Mouse (Mus musculus): ENCODE measurements around the gene Smg5. TPM values are rescaled to one million over a fixed set of nuclear protein-coding genes. Genes with fewer than 3 reads are reported as not detected.
A peak's percentile ranks its signal among the peaks of the same experiment; 100 is the strongest.
"Not testable (repeated sequence)": the region's sequence is repeated elsewhere in the genome, so short reads cannot be mapped to it uniquely, and the experiment has no call there.

The Smg5 gene
- polyA plus RNA-seq, 1 experiment from 2014 or later, result 54.7 TPM

DNA sequence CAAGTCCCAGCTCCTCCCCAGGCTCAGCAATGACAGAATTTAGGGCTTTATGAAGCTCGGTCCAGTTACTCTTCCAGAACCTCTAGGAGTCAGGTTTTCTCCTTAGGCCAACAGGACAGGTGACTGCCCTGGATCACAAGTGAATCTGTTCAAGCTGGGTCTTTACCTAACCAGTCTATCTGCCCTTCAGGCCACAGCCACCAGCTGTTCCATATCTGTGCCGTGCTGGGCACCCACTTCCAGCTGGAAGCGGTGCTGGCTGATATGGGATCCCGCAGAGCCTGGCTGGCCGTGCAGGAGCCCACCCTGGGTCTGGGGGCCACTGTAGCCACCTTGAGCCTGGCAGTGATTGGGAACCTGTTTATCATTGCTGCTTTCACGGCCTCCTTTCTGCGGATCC, 46.3 kb downstream of the Smg5 start:
- H3K4me1 ChIP-seq (ENCODE audit: insufficient read depth, low read length); ATAC-seq (ENCODE audit: low FRiP score, low TSS enrichment); H3K27me3 ChIP-seq (ENCODE audit: insufficient read depth, low read length); H3K9me3 ChIP-seq (ENCODE audit: low read length); H3K36me3 ChIP-seq (ENCODE audit: insufficient read depth, low read length); H3K9ac ChIP-seq (replicated peaks; ENCODE audit: low read length); H3K27ac ChIP-seq (ENCODE audit: low read length); H3K4me3 ChIP-seq (ENCODE audit: low read length): not testable (repeated sequence)
- H3K4me2 ChIP-seq (replicated peaks; ENCODE audit: low read depth, low read length), result peak overlapping the region; percentile 51
- WGBS, result 31% methylated on average over 2 of the region's 7 CpGs

DNA sequence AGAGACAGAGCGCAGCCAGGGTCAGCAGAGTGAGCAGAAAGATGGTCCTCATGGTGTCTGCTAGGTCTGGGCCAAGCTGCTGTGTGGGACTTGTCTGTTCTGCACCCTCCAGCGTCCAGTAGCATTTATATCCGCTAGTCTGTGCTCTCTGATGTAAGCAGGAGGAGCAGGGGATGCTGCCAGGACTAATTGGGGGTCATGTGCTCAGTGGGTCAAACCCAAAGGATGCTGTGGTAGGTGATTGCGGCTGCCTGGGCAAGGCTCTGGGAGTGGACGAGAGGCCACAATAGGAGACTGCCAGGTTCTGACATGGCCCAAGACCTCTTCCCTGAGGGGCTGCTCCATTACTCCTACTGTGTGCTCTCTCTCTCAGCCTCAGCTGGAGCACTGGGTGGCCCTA, 48.3 kb downstream of the Smg5 start, which contains the start of gene Bglap:
TSS of gene Bglap (minus strand) at position 101 of the 400 bp plus-strand sequence.
- 74% methylated on average over 5 of the region's 5 CpGs for WGBS

DNA sequence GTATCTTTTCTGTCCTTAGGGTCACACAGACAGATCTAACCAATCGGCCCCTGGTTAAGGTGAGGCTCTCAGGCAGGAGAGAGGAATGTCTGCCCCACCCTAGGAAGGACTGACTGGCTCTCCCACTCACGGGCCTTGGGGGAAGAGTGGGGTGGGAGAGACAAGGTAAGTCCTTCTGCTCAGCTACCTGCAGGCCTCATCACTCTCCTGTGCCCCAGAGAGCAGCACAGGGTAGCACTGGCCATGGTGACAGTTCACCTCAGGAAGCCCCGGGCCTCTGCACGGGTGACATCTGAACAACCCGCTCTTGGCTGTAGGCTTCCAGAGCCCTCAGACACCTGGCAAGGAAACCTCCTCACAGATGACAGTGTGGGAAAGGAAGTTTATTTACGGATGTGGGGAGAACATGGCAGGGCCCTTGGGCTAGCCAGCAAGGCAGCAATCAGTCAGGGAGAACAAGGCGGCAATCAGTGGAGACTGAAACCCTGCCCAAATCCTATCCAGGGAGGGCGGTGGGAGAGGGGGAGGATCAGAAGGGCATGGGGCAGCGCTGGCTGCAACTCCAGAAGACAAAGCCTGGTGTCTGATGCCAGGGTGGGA, 57.8 kb downstream of the Smg5 start:
- Histone ChIP-seq H3K4me2 (replicated peaks; ENCODE audit: low read depth, low read length) (no peak overlapping the region), H3K4me3 (ENCODE audit: low read length) (no peak overlapping the region), H3K36me3 (ENCODE audit: insufficient read depth, low read length) (peaks cover 31% of the 10 kb centered on the region), H3K27ac (ENCODE audit: low read length) (no peak overlapping the region), H3K4me1 (ENCODE audit: insufficient read depth, low read length) (no peaks in the 10 kb centered on the region), H3K9me3 (ENCODE audit: low read length) (no peaks in the 10 kb centered on the region), H3K9ac (replicated peaks; ENCODE audit: low read length) (no peak overlapping the region), H3K27me3 (ENCODE audit: insufficient read depth, low read length) (no peaks in the 10 kb centered on the region)
- no peak for ATAC-seq (ENCODE audit: low FRiP score, low TSS enrichment)
- WGBS, result 78% methylated on average over 9 of the region's 9 CpGs

More for the DNA sequence above, 48.3 kb downstream of the Smg5 start, which contains the start of gene Bglap:
- H3K4me3 ChIP-seq (ENCODE audit: low read length), result no peak within 1 kb of the TSS
- H3K4me2 ChIP-seq (replicated peaks; ENCODE audit: low read depth, low read length), result no peak within 1 kb of the TSS
- H3K36me3 ChIP-seq (ENCODE audit: insufficient read depth, low read length), result no peaks in the 10 kb centered on the region
- no peaks in the 10 kb centered on the region for H3K4me1 ChIP-seq (ENCODE audit: insufficient read depth, low read length)
- no peak for ATAC-seq (ENCODE audit: low FRiP score, low TSS enrichment)
- H3K9ac ChIP-seq (replicated peaks; ENCODE audit: low read length), result no peak within 1 kb of the TSS
- no peaks in the 10 kb centered on the region for H3K9me3 ChIP-seq (ENCODE audit: low read length)
- no peaks in the 10 kb centered on the region for H3K27me3 ChIP-seq (ENCODE audit: insufficient read depth, low read length)
- H3K27ac ChIP-seq (ENCODE audit: low read length), result no peak within 1 kb of the TSS

DNA sequence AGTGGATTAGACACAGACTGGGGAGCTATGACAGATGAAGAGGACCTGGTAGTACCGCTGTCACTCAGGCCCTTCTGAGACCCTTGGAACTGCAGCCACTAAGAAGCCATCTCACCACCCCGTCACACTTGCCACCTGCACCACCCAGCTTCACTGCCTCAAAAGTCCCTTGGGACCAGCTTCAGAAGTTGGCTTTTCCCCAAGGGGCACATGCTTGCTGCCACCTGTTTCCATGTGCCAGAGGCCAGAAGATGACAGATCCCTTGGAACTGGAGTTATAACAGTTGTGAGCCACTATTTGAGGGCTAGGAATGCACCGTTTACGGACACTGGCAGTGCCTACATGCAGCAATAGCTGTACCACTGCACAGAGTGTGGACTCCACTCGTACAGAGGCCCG, 59.2 kb downstream of the Smg5 start:
- Histone ChIP-seq H3K4me2 (replicated peaks; ENCODE audit: low read depth, low read length) (no peak overlapping the region), H3K4me3 (ENCODE audit: low read length) (no peak overlapping the region), H3K36me3 (ENCODE audit: insufficient read depth, low read length) (peaks cover 33% of the 10 kb centered on the region), H3K4me1 (ENCODE audit: insufficient read depth, low read length) (no peaks in the 10 kb centered on the region), H3K27ac (ENCODE audit: low read length) (no peak overlapping the region), H3K9ac (replicated peaks; ENCODE audit: low read length) (no peak overlapping the region), H3K9me3 (ENCODE audit: low read length) (no peaks in the 10 kb centered on the region), H3K27me3 (ENCODE audit: insufficient read depth, low read length) (no peaks in the 10 kb centered on the region)
- no peak for ATAC-seq (ENCODE audit: low FRiP score, low TSS enrichment)
- WGBS, result 94% methylated on average over 6 of the region's 6 CpGs

DNA sequence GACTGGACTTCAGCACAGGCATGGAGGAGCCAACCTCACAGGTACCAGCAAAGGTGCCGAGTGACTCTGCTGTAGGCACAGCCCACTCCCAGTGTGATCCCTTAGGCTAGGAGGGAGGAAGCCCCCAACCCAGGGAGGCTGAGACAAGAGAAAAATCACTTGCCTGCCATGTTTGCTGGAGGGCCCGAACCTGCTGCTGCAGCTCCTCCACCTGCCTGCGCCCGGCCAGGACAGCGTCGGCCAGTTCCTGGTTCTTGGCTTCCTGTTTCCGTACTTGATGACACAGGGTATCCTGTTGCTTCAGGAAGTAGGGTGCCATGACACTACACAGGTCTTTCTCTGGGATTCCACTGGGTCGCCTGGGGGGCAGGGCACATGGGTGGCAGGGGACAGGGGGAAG, 59.7 kb downstream of the Smg5 start:
- no peak overlapping the region for H3K4me3 ChIP-seq (ENCODE audit: low read length)
- peaks cover 31% of the 10 kb centered on the region for H3K36me3 ChIP-seq (ENCODE audit: insufficient read depth, low read length)
- no peak overlapping the region for H3K27ac ChIP-seq (ENCODE audit: low read length)
- no peaks in the 10 kb centered on the region for H3K4me1 ChIP-seq (ENCODE audit: insufficient read depth, low read length)
- 84% methylated on average over 8 of the region's 8 CpGs for WGBS
- no peaks in the 10 kb centered on the region for H3K27me3 ChIP-seq (ENCODE audit: insufficient read depth, low read length)
- no peak overlapping the region for H3K4me2 ChIP-seq (replicated peaks; ENCODE audit: low read depth, low read length)
- no peak overlapping the region for H3K9ac ChIP-seq (replicated peaks; ENCODE audit: low read length)
- H3K9me3 ChIP-seq (ENCODE audit: low read length), result no peaks in the 10 kb centered on the region
- ATAC-seq (ENCODE audit: low FRiP score, low TSS enrichment), result no peak

DNA sequence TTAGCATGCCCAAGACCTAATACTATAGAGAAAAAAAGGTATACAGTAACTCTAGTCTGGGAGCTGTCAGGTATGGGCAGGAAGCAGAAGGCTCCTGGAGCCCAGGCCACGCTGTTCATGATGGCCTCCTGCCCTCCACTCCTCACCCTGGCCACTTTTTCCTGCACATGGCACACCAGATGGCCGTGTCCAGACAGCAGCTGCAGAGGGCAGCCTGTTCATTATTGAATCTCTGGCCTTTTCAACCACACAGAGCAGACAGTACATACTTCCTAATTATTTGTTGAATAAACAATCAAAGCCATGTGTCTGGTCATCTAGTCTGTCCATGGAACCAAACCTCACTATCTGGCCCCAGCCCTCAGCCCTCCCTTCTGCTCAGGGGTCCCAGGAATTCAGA, 62.6 kb downstream of the Smg5 start:
- no peaks in the 10 kb centered on the region for H3K27me3 ChIP-seq (ENCODE audit: insufficient read depth, low read length)
- H3K4me2 ChIP-seq (replicated peaks; ENCODE audit: low read depth, low read length), result no peak overlapping the region
- ATAC-seq (ENCODE audit: low FRiP score, low TSS enrichment), result no peak
- H3K36me3 ChIP-seq (ENCODE audit: insufficient read depth, low read length), result peaks cover 36% of the 10 kb centered on the region
- 70% methylated on average over 2 of the region's 2 CpGs for WGBS
- no peak overlapping the region for H3K4me3 ChIP-seq (ENCODE audit: low read length)
- H3K9ac ChIP-seq (replicated peaks; ENCODE audit: low read length), result no peak overlapping the region
- no peaks in the 10 kb centered on the region for H3K4me1 ChIP-seq (ENCODE audit: insufficient read depth, low read length)
- no peak overlapping the region for H3K27ac ChIP-seq (ENCODE audit: low read length)
- H3K9me3 ChIP-seq (ENCODE audit: low read length), result no peaks in the 10 kb centered on the region

DNA sequence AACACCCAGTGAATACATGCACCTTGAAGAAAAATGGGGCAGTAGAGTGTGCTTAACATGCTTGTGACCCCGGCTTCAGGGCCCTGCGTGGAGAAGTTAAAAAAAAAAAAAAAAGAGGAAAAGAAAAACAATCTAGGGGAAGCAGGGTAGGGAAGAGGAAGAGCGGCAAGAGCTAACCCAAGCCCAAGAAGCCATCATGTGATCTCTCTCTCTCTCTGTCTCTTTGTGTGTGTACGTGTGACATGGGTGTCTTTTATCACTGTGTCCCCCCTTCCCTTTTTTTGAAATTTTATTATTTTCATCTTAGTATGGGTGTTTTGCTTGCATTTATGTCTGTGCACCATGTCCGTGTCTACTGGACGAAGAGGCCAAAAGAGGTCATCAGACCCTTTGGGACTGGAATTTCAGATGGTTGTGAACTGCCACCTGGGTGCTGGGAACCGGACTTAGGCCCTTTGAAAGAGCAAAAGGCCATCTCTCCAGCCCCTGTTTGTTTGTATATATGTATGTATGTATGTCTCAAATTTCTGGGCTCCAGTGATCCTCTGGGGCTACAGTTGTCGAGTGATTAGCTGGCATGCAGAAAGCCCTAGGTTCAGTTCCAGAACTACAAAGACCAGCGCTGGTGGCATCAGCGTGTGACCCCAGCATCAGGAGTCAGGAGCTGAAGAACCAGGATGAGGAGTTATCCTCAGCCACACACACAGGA, 67.6 kb downstream of the Smg5 start:
- Histone ChIP-seq H3K4me3 (ENCODE audit: low read length) (no peak overlapping the region), H3K4me1 (ENCODE audit: insufficient read depth, low read length) (peaks cover 14% of the 10 kb centered on the region), H3K9me3 (ENCODE audit: low read length) (no peaks in the 10 kb centered on the region), H3K27me3 (ENCODE audit: insufficient read depth, low read length) (no peaks in the 10 kb centered on the region), H3K36me3 (ENCODE audit: insufficient read depth, low read length) (peaks cover 11% of the 10 kb centered on the region), H3K27ac (ENCODE audit: low read length) (no peak overlapping the region), H3K4me2 (replicated peaks; ENCODE audit: low read depth, low read length) (no peak overlapping the region), H3K9ac (replicated peaks; ENCODE audit: low read length) (no peak overlapping the region)
- WGBS, result 86% methylated on average over 10 of the region's 10 CpGs
- no peak for ATAC-seq (ENCODE audit: low FRiP score, low TSS enrichment)

DNA sequence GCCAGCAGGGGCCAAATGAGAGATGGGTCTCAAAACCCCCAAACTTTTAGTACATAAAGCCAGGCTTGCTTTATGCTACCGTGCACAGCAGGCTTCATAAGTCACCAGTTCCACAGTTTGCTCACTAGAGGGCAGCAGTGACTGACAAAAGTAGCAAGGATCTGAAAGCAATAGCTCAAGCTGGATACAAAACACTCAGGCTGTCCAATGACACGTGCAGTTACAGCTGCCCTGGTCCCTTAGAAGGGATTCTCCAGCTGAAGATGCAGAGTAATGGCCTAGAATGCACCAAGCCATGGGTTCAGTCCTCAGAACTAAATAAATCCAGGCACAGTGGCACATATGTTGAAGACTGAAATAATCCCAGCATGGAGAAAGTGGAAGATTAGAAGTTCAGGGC, 71.0 kb downstream of the Smg5 start:
- 1% methylated on average over 2 of the region's 2 CpGs for WGBS
- Histone ChIP-seq H3K4me2 (replicated peaks; ENCODE audit: low read depth, low read length) (no peak overlapping the region), H3K27ac (ENCODE audit: low read length) (no peak overlapping the region), H3K4me3 (ENCODE audit: low read length) (no peak overlapping the region), H3K9ac (replicated peaks; ENCODE audit: low read length) (peak overlapping the region; percentile 53; the same call in 1 of the 2 replicates), H3K27me3 (ENCODE audit: insufficient read depth, low read length) (no peaks in the 10 kb centered on the region), H3K4me1 (ENCODE audit: insufficient read depth, low read length) (peaks cover 30% of the 10 kb centered on the region), H3K36me3 (ENCODE audit: insufficient read depth, low read length) (peaks cover 7% of the 10 kb centered on the region), H3K9me3 (ENCODE audit: low read length) (no peaks in the 10 kb centered on the region)
- ATAC-seq (ENCODE audit: low FRiP score, low TSS enrichment), result no peak

DNA sequence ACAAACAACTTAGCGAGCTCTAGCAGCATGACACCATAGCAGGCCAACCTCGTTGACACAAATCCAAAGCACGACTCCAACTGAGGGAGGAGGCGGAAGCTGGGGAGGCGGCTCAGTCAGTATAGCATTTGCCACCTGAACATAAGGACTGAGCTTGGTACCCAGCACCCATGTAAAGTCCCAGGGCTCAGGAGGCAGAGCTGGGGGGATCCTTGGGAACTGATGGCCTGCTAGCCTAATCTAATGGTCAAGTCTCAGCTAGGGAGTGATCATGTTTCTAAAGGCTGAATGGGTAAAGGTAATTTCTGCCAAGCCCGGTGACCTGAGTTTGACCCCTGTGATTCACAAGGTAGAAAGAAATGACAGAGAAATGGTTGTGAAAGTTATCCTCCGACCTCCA, 71.5 kb downstream of the Smg5 start:
- no peak overlapping the region for H3K4me3 ChIP-seq (ENCODE audit: low read length)
- H3K36me3 ChIP-seq (ENCODE audit: insufficient read depth, low read length), result peaks cover 12% of the 10 kb centered on the region
- H3K27me3 ChIP-seq (ENCODE audit: insufficient read depth, low read length), result no peaks in the 10 kb centered on the region
- 0 out of 2 replicates have a peak overlapping the region, but pooled peaks have one; percentile 6 for H3K9ac ChIP-seq (replicated peaks; ENCODE audit: low read length)
- ATAC-seq (ENCODE audit: low FRiP score, low TSS enrichment), result no peak
- peaks cover 30% of the 10 kb centered on the region for H3K4me1 ChIP-seq (ENCODE audit: insufficient read depth, low read length)
- H3K27ac ChIP-seq (ENCODE audit: low read length), result no peak overlapping the region
- 53% methylated on average over 7 of the region's 7 CpGs for WGBS
- no peak overlapping the region for H3K4me2 ChIP-seq (replicated peaks; ENCODE audit: low read depth, low read length)
- no peaks in the 10 kb centered on the region for H3K9me3 ChIP-seq (ENCODE audit: low read length)

DNA sequence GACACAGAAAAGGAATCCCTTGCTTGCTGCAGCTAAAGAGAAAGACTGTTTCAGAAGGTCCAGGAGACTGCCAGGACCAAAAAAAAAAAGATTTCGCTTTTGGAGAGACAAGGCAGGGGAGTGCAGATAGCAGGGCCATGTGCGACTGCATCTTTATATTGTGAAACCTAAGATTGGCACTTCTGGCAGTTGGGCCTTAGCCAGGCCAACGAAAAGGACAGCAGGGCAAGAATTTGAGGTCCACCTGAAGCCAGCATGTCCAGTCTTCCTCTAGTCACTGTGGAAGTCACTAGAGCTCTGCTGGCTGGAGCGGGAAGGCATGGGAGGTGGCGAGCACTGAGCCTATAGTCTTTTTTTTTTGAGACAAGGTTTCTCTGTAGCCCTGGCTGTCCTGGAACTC, 72.9 kb downstream of the Smg5 start:
- H3K27me3 ChIP-seq (ENCODE audit: insufficient read depth, low read length), result no peaks in the 10 kb centered on the region
- no peak for ATAC-seq (ENCODE audit: low FRiP score, low TSS enrichment)
- H3K4me3 ChIP-seq (ENCODE audit: low read length), result peak overlapping the region; percentile 76
- peaks cover 9% of the 10 kb centered on the region for H3K36me3 ChIP-seq (ENCODE audit: insufficient read depth, low read length)
- H3K9ac ChIP-seq (replicated peaks; ENCODE audit: low read length), result peak overlapping the region; percentile 92
- H3K4me1 ChIP-seq (ENCODE audit: insufficient read depth, low read length), result peaks cover 30% of the 10 kb centered on the region
- WGBS, result 38% methylated on average over 5 of the region's 5 CpGs
- H3K9me3 ChIP-seq (ENCODE audit: low read length), result no peaks in the 10 kb centered on the region
- H3K4me2 ChIP-seq (replicated peaks; ENCODE audit: low read depth, low read length), result peak overlapping the region; percentile 51
- H3K27ac ChIP-seq (ENCODE audit: low read length), result peak overlapping the region; percentile 36; the same call in 1 of the 2 replicates
